Mouse (Mus musculus) testis, adult 10 weeks (tissue): Measurements from ENCODE around the gene Prss23. TPM values are rescaled to one million over a fixed set of nuclear protein-coding genes. Genes with fewer than 3 reads are reported as not detected.

ENCODE experiments used
- polyA plus RNA-seq: library from polyadenylated mRNA; stranded (reverse); fragments of 350-450 nt; fragmentation: Illumina TruSeq; extraction: RNeasy Lipid Tissue Mini Kit (QIAGEN cat#74804); gene quantifications from one replicate; pipeline ENCODE4 v1.2.3, GENCODE M21; 2014; ENCODE audit warnings: low read depth, low replicate concordance

The Prss23 gene
- polyA plus RNA-seq: 4.6 TPM

DNA sequence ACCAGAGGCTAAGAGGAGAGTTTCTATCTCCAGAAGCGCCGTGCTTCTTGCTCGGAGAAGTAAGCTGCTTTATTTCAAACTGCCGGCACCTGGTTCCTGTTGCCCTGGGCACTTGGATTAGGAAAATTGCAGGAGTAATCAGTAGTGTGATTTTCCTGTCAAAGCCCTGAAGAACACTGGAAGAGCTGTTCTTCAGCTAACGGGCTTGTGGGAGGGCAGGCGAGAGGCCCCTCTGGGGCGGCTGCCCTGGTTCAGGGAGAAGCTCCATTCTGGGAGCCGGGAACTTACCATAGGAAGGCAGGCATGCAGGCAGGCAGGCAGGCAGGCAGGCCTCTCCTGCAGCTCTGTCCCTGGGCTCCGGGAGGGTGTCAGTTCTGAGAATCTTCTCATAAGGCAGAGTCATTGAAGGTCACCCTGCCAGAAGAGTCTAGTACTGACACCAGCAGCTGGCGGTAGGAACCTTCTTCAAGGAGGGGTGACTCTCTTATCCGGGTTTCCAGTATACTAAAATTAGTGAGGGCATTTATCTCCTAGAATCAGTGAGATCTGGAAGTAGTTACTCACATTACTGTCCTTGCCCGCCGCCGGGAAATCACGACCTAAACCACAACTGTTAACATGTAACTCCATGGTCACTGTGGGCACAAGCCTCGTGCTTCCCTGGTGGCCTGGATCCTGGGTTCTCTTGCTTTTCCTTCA is at the start of gene Prss23:
Prss23 (minus strand) TSS at position 457 of the 699 bp plus-strand sequence.

Other genes starting within 250 kb of the Prss23 start
- gene Tmem135, start 123.0 kb downstream of the Prss23 start, polyA plus RNA-seq: 14.6 TPM
- gene Fzd4, start 122.8 kb downstream of the Prss23 start, polyA plus RNA-seq: 3.2 TPM
- gene Me3, start 105.2 kb upstream of the Prss23 start, polyA plus RNA-seq: 7.5 TPM